Mouse (Mus musculus): ENCODE results near the gene Nampt. TPM values are rescaled to one million over a fixed set of nuclear protein-coding genes. Genes with fewer than 3 reads are reported as not detected.

Gene Nampt
- total RNA-seq, 2 experiments from 2014 or later, result 43.0 to 43.3 TPM

- intact Hi-C loops (cut with DNase I; ENCODE audit: low total_unique reads), result no loop called here
- DNase-seq, result no peak
These were observed 15.9 kb downstream of the Nampt start for GRCm38 (mm10) chr12:32835235-32835634.

DNA sequence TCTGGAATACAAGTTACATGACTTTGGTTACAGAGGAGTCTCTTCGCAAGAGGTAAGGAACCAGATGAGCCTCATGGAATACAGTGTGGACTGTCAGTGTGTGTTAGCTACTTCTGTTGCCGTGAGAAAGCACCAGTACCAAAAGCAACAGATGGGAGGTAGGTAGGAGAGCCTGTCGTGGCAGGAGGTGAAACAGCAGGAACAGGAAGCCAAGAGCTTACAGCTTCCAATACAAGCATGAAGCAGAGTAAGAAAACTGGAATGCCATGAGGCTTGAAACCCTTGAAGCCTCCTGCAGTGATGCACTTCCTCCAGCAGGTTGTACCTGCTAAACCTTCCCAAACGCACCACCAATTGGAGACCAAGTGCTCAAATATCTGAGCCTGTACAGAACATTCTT is 19.1 kb downstream of the Nampt start:
- intact Hi-C loops (cut with DNase I; ENCODE audit: low total_unique reads), result no loop called here

DNA sequence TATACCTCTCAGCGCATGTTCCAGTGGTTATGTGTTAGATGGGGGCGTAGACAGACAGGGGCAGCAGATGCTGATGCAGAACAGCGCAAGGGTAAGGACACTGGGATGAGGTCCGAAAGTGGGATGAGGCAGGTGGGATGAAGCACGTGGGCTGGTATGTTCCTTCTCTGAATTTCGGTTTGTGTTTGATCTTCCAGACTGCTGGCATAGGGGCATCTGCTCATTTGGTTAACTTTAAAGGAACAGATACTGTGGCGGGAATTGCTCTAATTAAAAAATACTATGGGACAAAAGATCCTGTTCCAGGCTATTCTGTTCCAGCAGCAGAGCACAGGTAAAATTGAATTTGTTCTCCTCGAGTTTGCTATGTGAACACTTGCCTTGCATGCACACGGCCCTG is 19.6 kb downstream of the Nampt start:
- DNase-seq, result no peak
- intact Hi-C loops (cut with DNase I; ENCODE audit: low total_unique reads), result no loop called here

More for the DNA sequence above, 19.1 kb downstream of the Nampt start:
- DNase-seq, result no peak

DNA sequence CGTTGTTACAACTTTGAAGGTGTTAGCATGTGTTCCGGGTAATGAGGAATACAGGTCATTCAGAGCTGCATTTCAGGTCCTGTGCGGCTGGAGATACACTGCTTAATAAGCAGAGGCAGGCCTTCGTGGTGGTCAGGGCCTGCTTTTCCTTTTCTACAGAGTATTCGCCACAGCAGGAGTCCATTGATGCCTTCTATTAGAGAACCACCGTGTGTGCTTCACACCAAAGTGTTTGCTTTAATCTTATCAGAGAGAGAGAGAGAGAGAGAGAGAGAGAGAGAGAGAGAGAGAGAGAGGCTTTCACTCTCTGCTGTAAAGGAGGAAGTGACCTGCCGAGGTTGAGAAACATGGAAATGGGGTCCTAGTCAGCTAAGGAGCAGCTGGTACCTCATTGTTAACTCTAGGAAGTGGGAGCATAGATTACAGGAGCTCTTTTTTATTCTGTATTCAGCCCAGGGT is 22.1 kb downstream of the Nampt start:
- DNase-seq, result no peak
- intact Hi-C loops (cut with DNase I; ENCODE audit: low total_unique reads), result no loop called here

- no peak for DNase-seq
- intact Hi-C loops (cut with DNase I; ENCODE audit: low total_unique reads), result no loop called here
These were observed 27.0 kb downstream of the Nampt start for GRCm38 (mm10) chr12:32846325-32846724.

- intact Hi-C loops (cut with DNase I; ENCODE audit: low total_unique reads), result no loop called here
- no peak for DNase-seq
These were observed 34.4 kb downstream of the Nampt start for GRCm38 (mm10) chr12:32853757-32854156.

- no peak for DNase-seq
- intact Hi-C loops (cut with DNase I; ENCODE audit: low total_unique reads), result no loop called here
These were observed 35.5 kb downstream of the Nampt start for GRCm38 (mm10) chr12:32854866-32855265.

- intact Hi-C loops (cut with DNase I; ENCODE audit: low total_unique reads), result no loop called here
- no peak for DNase-seq
These were observed 36.1 kb downstream of the Nampt start for GRCm38 (mm10) chr12:32855398-32855797.

- no peak for DNase-seq
- intact Hi-C loops (cut with DNase I; ENCODE audit: low total_unique reads), result no loop called here
These were observed 37.6 kb downstream of the Nampt start for GRCm38 (mm10) chr12:32856707-32857511.

DNA sequence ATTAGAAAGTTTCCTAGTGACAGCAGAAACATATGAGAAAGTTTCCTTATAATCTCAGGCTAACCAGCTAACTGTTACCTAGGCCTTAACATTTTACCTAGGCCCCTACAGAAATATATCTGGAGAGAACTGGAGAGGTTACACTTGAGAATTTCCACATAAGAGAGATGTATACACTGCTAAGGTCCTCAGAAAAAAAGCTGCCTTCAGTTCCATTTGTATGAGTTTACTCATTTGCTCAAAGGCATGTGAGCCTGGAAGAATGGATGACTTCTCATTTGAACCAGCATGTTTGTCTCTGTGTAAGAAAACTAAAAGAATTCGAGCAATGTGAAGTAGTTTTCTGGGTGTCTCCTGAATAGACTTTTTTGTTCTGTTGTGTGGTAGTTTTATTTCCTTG is 39.1 kb downstream of the Nampt start:
- no peak for DNase-seq
- intact Hi-C loops (cut with DNase I; ENCODE audit: low total_unique reads), result no loop called here

DNA sequence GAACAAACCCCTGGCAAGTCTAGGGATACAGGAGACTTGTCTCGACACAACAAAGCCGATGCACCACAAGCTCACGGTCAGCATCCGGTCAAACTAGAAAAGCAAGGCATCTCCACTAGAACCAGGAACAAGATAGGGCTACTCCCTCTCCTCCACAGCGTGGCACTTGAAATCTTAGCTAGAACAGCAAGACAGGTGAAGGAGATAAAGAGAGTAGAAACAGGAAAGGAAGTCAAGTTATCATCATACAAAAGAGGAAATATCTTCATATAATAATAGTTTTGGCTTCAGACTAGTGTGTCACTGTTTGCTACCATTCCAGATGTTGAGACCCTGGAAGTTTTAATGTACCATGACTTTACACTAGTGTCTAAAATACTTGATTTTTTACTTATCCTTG is 41.5 kb downstream of the Nampt start:
- DNase-seq, result no peak
- intact Hi-C loops (cut with DNase I; ENCODE audit: low total_unique reads), result no loop called here

DNA sequence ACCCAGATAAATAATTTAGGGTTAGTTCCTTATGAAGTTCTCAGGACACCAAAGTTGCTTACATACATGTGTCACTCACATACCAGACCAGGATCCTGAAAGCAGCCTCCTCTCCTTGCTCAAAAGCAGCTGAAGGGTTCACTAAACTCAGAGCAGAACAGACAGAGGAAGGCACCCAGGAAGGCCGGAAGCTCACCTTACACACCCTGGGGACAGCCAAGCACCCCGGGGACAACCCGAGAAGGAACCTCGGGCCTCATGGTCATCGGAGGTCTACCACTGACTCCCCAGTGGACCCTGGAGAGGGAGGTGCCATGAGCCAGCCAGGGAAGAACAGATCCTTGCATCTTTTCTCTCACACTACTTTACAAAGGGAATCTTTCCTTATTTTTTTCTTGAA is 51.5 kb downstream of the Nampt start:
- intact Hi-C loops (cut with DNase I; ENCODE audit: low total_unique reads), result no loop called here
- DNase-seq, result no peak

GRCm38 (mm10) chr12:32877500-32877899 is 58.2 kb downstream of the Nampt start:
- intact Hi-C loops (cut with DNase I; ENCODE audit: low total_unique reads), result no loop called here

DNA sequence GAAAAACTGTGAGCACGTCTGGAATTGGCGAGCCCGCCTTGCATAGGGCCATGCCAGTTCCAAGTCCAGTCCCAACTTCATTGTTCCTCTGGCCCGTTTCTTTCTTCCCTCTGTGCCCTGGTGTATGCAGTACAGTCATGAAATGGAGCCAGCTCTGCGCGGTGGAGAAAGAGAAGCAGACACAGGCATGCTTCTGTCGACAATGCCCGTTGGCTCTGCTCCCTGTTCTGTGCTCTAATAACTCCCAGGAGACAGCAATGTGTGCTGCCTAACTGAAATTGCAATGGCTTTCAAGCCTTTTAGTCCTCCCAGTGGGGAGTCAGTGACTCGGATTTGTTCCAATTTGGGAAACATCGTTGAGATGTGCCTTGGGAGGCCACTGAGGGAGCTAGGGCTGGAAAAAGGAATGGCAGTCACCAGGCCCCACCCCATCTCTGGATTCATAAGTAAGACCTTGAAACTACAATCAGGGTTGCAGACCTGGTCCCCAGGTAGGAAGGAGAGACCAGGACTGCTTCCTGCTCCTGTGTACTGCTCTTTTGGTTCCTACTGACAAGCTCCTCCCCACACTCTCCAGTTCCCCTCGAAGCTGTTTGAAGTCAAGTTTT is 58.7 kb downstream of the Nampt start:
- intact Hi-C loops (cut with DNase I; ENCODE audit: low total_unique reads), result no loop called here
- DNase-seq, result no peak

More at GRCm38 (mm10) chr12:32877500-32877899, 58.2 kb downstream of the Nampt start:
- no peak for DNase-seq

GRCm38 (mm10) chr12:32879371-32879770 is 60.0 kb downstream of the Nampt start:
- no peak for DNase-seq
- intact Hi-C loops (cut with DNase I; ENCODE audit: low total_unique reads), result no loop called here

DNA sequence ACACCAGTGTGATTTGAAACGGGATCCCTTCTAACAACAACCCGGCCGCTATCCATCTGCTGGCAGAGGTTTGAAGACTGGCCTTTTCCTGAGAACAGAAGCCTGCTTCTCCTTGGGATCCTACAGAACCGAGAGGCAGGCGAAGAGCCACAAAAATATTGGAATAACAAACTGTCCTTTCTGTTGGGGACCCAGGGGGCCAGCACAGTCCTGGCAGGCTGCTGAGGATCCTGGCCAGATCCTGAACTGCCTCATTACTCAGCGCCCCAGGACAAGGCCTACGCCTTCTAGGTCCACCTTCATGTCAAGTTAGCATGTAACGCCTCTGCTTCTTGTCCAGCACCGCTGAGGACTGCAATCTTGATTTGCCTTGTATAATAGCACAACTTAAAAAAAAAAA is 65.0 kb downstream of the Nampt start:
- peak; percentile 46 for DNase-seq
- intact Hi-C loops (cut with DNase I; ENCODE audit: low total_unique reads), result no loop called here

DNA sequence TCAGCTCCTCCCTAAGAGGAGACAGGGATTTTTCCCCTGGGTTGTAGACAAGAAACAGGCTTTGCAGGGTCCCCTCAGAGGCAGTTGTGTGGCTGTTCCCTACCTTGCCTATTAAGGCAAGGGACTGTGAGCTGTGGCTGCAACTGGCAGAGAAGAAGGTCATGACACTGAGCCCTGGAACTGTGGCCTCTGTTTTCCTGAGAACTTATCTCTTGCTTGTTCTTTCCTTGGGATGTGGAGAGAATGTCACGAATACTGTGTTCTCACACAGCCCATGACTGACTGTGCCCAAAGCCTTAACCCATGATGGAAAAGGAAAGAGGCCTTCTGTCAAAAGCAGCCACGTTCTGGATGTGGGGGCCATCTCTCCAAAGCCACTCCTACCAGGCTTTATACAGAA is 65.7 kb downstream of the Nampt start:
- intact Hi-C loops (cut with DNase I; ENCODE audit: low total_unique reads), result no loop called here

GRCm38 (mm10) chr12:32886353-32886752 is 67.0 kb downstream of the Nampt start:
- DNase-seq, result no peak
- intact Hi-C loops (cut with DNase I; ENCODE audit: low total_unique reads), result no loop called here

More for the DNA sequence above, 65.7 kb downstream of the Nampt start:
- no peak for DNase-seq

DNA sequence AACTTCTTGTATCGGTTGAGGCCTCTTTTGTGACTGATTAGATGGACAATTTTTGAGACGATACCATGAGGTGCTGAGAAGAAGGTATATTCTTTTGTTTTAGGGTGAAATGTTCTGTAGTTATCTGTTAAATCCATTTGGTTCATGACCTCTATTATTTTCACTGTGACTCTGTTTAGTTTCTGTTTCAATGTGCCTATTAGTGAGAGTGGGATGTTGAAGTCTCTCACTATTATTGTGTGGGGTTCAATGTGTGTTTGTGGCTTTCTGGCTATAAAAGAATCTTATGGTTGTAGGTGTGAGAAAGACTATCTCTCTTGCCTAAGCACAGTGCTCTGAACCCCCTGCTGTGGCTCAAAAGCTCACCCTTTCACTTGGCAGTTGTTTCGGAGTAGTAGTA is 68.9 kb downstream of the Nampt start:
- intact Hi-C loops (cut with DNase I; ENCODE audit: low total_unique reads), result no loop called here
- no peak for DNase-seq

DNA sequence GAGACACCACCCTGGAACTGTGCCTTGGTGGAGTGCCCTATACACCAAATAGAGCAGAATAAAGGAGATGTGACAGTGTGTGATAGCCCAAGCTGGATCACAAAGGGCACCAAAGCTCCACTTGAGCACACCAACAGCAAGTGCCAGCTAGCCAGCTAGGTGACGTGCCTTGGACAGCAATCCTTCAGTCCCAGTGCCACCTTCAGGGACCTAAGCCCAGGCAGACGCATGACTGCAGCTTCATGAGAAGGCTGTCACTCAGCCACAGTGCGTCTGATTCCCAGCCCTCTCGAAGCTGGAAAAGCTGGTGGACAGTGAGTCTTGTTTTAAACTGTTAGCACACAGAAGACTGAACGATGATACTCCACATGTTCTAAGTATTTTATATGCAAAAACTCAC is 70.5 kb downstream of the Nampt start:
- no peak for DNase-seq
- intact Hi-C loops (cut with DNase I; ENCODE audit: low total_unique reads), result loop anchor here (10.0 kb wide), 1 partner anchor 605 kb away; no protein-coding TSS in a partner anchor

- DNase-seq, result no peak
- intact Hi-C loops (cut with DNase I; ENCODE audit: low total_unique reads), result loop anchor here (10.0 kb wide), 1 partner anchor 606 kb away; no protein-coding TSS in a partner anchor
These were observed 71.1 kb downstream of the Nampt start for GRCm38 (mm10) chr12:32890455-32890854.

Data from gastrocnemius, postnatal 14 days (tissue).